Mouse (Mus musculus) lung, postnatal 0 days (tissue): ENCODE measurements around the gene 2410131K14Rik.

ENCODE experiments used
- CTCF ChIP-seq: IDR thresholded peaks from 2 replicates; pipeline ENCODE4 v1.5.1; 2016; ENCODE audit warnings: antibody characterized with exemption, mild to moderate bottlenecking
- EP300 ChIP-seq: IDR thresholded peaks from 2 replicates; pipeline ENCODE4 v1.6.1; 2016; ENCODE audit warnings: antibody characterized with exemption, mild to moderate bottlenecking, control low read depth

- TF ChIP-seq CTCF (no peak), EP300 (no peak)
These were observed 16.2 kb downstream of the 2410131K14Rik start for GRCm38 (mm10) chr5:118261181-118261580.
